Mouse (Mus musculus) olfactory bulb, adult 2 months (tissue): ENCODE data around the gene Tsc22d3.

Experiments
- CTCF ChIP-seq: fragments of 200-500 bp; IDR thresholded peaks from 2 replicates; pipeline ENCODE4 v1.5.1; 2012; ENCODE audit warnings: low read depth, mild to moderate bottlenecking, low read length, moderate library complexity; ENCODE audit not compliant: insufficient read depth
- POLR2A ChIP-seq: fragments of 200-500 bp; IDR thresholded peaks from 2 replicates; pipeline ENCODE4 v1.6.1; 2012; ENCODE audit warnings: mild to moderate bottlenecking, low read depth, low read length, moderate library complexity; ENCODE audit not compliant: insufficient read depth

GRCm38 (mm10) chrX:140534306-140534705, 66.2 kb downstream of the Tsc22d3 start:
- TF ChIP-seq CTCF (no peak), POLR2A (no peak)
